Mouse (Mus musculus) limb, embryonic 10.5 days (tissue): Measurements from ENCODE around the gene Fam20b. TPM values are rescaled to one million over a fixed set of nuclear protein-coding genes. Genes with fewer than 3 reads are reported as not detected.
A peak's percentile ranks its signal among the peaks of the same experiment; 100 is the strongest.

Experiments
- DNase-seq: peaks from one replicate; pipeline ENCODE4 v3.0.0-alpha.2; 2017; ENCODE audit warnings: low spot score
- H3K27ac ChIP-seq: fragments of 300-500 bp; sonication (generic); 2 replicates; pipeline ENCODE4 v1.5.1; 2016; ENCODE audit warnings: mild to moderate bottlenecking
- H3K27me3 ChIP-seq: fragments of 300-500 bp; sonication (generic); 2 replicates; pipeline ENCODE4 v1.6.1; 2016; ENCODE audit warnings: low read depth, mild to moderate bottlenecking; ENCODE audit not compliant: poor library complexity, severe bottlenecking
- H3K36me3 ChIP-seq: fragments of 300-500 bp; sonication (generic); 2 replicates; pipeline ENCODE4 v1.6.1; 2016; ENCODE audit warnings: mild to moderate bottlenecking, moderate library complexity
- H3K4me1 ChIP-seq: fragments of 300-500 bp; sonication (generic); 2 replicates; pipeline ENCODE4 v1.6.1; 2016
- H3K4me3 ChIP-seq: fragments of 300-500 bp; sonication (generic); 2 replicates; pipeline ENCODE4 v1.5.1; 2016; ENCODE audit warnings: mild to moderate bottlenecking, moderate library complexity
- H3K9me3 ChIP-seq: fragments of 300-500 bp; sonication (generic); replicated peaks from 2 replicates; pipeline ENCODE4 v1.6.1; 2016; ENCODE audit warnings: mild to moderate bottlenecking
- WGBS: fragments of 180-500 bp; shearing (Covaris S2); methylation state at CpG from one replicate; pipeline ENCODE4 v1.1.7; 2016; 5-methylcytosine and 5-hydroxymethylcytosine counted together
- polyA plus RNA-seq: library from polyadenylated mRNA; unstranded; fragments of >200 nt; fragmentation: Nextera tagmentation; extraction: Ambion mirVana; gene quantifications from 2 replicates; pipeline ENCODE4 v1.2.1, GENCODE M21; 2016

Fam20b gene
- polyA plus RNA-seq, 1 experiment from 2014 or later = 19.9 TPM

- Histone ChIP-seq H3K4me3 (peak overlapping the region; percentile 96), H3K27ac (peak overlapping the region; percentile 94), H3K4me1 (peaks cover 15% of the 10 kb centered on the region), H3K27me3 (peaks cover 13% of the 10 kb centered on the region; the same call in 1 of the 2 replicates), H3K9me3 (no peaks in the 10 kb centered on the region), H3K36me3 (peaks cover 13% of the 10 kb centered on the region)
- under 1% methylated on average over 72 of the region's 73 CpGs for WGBS
- DNase-seq = peak; percentile 89
These were observed 468 bp downstream of the Fam20b start for GRCm38 (mm10) chr1:156718286-156718949.

GRCm38 (mm10) chr1:156717751-156718285, 1.1 kb downstream of the Fam20b start:
- 19% methylated on average over 13 of the region's 13 CpGs for WGBS
- peak overlapping the region; percentile 96 for H3K4me3 ChIP-seq
- H3K9me3 ChIP-seq = no peaks in the 10 kb centered on the region
- peak overlapping the region; percentile 94 for H3K27ac ChIP-seq
- peaks cover 15% of the 10 kb centered on the region for H3K4me1 ChIP-seq
- H3K36me3 ChIP-seq = peaks cover 13% of the 10 kb centered on the region
- peaks cover 13% of the 10 kb centered on the region; the same call in 1 of the 2 replicates for H3K27me3 ChIP-seq
- DNase-seq = no peak

- Histone ChIP-seq H3K4me3 (no peak overlapping the region), H3K9me3 (no peaks in the 10 kb centered on the region), H3K27ac (no peak overlapping the region), H3K36me3 (peaks cover 13% of the 10 kb centered on the region), H3K4me1 (peaks cover 15% of the 10 kb centered on the region), H3K27me3 (peaks cover 13% of the 10 kb centered on the region; the same call in 1 of the 2 replicates)
- WGBS = 95% methylated on average over 6 of the region's 6 CpGs
- no peak for DNase-seq
These were observed 2.2 kb downstream of the Fam20b start for GRCm38 (mm10) chr1:156716681-156717080.

GRCm38 (mm10) chr1:156710472-156711098, 8.3 kb downstream of the Fam20b start:
- Histone ChIP-seq H3K27ac (peak overlapping the region; percentile 78), H3K27me3 (no peaks in the 10 kb centered on the region), H3K4me3 (no peak overlapping the region), H3K36me3 (peaks cover 6% of the 10 kb centered on the region), H3K9me3 (no peaks in the 10 kb centered on the region), H3K4me1 (peaks cover 10% of the 10 kb centered on the region)
- no peak for DNase-seq
- WGBS = 78% methylated on average over 10 of the region's 10 CpGs

- Histone ChIP-seq H3K27me3 (no peaks in the 10 kb centered on the region), H3K27ac (no peak overlapping the region)
- WGBS = 95% methylated on average over 3 of the region's 3 CpGs
These were observed 10.2 kb downstream of the Fam20b start for GRCm38 (mm10) chr1:156708672-156709071.

GRCm38 (mm10) chr1:156705696-156706285, 13.1 kb downstream of the Fam20b start:
- H3K4me3 ChIP-seq = no peak overlapping the region
- DNase-seq = no peak
- H3K4me1 ChIP-seq = peaks cover 5% of the 10 kb centered on the region
- H3K36me3 ChIP-seq = peaks cover 48% of the 10 kb centered on the region
- H3K27me3 ChIP-seq = no peaks in the 10 kb centered on the region
- 83% methylated on average over 10 of the region's 10 CpGs for WGBS
- H3K9me3 ChIP-seq = no peaks in the 10 kb centered on the region
- no peak overlapping the region for H3K27ac ChIP-seq

More at GRCm38 (mm10) chr1:156708672-156709071, 10.2 kb downstream of the Fam20b start:
- DNase-seq = no peak
- Histone ChIP-seq H3K4me1 (peaks cover 10% of the 10 kb centered on the region), H3K36me3 (peaks cover 23% of the 10 kb centered on the region), H3K9me3 (no peaks in the 10 kb centered on the region), H3K4me3 (no peak overlapping the region)

- H3K4me1 ChIP-seq = no peaks in the 10 kb centered on the region
- peaks cover 69% of the 10 kb centered on the region for H3K36me3 ChIP-seq
- no peak overlapping the region for H3K27ac ChIP-seq
- H3K27me3 ChIP-seq = no peaks in the 10 kb centered on the region
- no peak for DNase-seq
- no peaks in the 10 kb centered on the region for H3K9me3 ChIP-seq
- no peak overlapping the region for H3K4me3 ChIP-seq
- WGBS = 94% methylated on average over 4 of the region's 4 CpGs
These were observed 15.4 kb downstream of the Fam20b start for GRCm38 (mm10) chr1:156703444-156703843.

GRCm38 (mm10) chr1:156702151-156702550, 16.7 kb downstream of the Fam20b start:
- H3K27me3 ChIP-seq = no peaks in the 10 kb centered on the region
- no peak for DNase-seq
- H3K9me3 ChIP-seq = no peaks in the 10 kb centered on the region
- WGBS = 90% methylated on average over 7 of the region's 7 CpGs
- no peaks in the 10 kb centered on the region for H3K4me1 ChIP-seq
- no peak overlapping the region for H3K4me3 ChIP-seq
- peaks cover 81% of the 10 kb centered on the region for H3K36me3 ChIP-seq
- no peak overlapping the region for H3K27ac ChIP-seq

- DNase-seq = no peak
- H3K36me3 ChIP-seq = peaks cover 88% of the 10 kb centered on the region
- 86% methylated on average over 7 of the region's 7 CpGs for WGBS
- no peak overlapping the region for H3K4me3 ChIP-seq
- no peaks in the 10 kb centered on the region for H3K27me3 ChIP-seq
- no peaks in the 10 kb centered on the region for H3K9me3 ChIP-seq
- no peaks in the 10 kb centered on the region for H3K4me1 ChIP-seq
- H3K27ac ChIP-seq = no peak overlapping the region
These were observed 32.7 kb downstream of the Fam20b start for GRCm38 (mm10) chr1:156686025-156686661.

- Histone ChIP-seq H3K9me3 (no peaks in the 10 kb centered on the region), H3K4me1 (peaks cover 2% of the 10 kb centered on the region), H3K36me3 (peaks cover 41% of the 10 kb centered on the region), H3K27me3 (no peaks in the 10 kb centered on the region; the same call in 1 of the 2 replicates), H3K27ac (no peak overlapping the region), H3K4me3 (no peak overlapping the region)
- WGBS = 95% methylated on average over 9 of the region's 9 CpGs
- no peak for DNase-seq
These were observed 39.3 kb downstream of the Fam20b start for GRCm38 (mm10) chr1:156679599-156679998.

GRCm38 (mm10) chr1:156677230-156677629, 41.7 kb downstream of the Fam20b start:
- Histone ChIP-seq H3K27me3 (peaks cover 7% of the 10 kb centered on the region; the same call in 1 of the 2 replicates), H3K36me3 (peaks cover 25% of the 10 kb centered on the region), H3K4me3 (no peak overlapping the region), H3K9me3 (no peaks in the 10 kb centered on the region), H3K27ac (no peak overlapping the region), H3K4me1 (peaks cover 22% of the 10 kb centered on the region)
- DNase-seq = no peak
- 96% methylated on average over 3 of the region's 3 CpGs for WGBS

- Histone ChIP-seq H3K4me3 (no peak overlapping the region), H3K27ac (no peak overlapping the region), H3K36me3 (peaks cover 19% of the 10 kb centered on the region), H3K27me3 (peaks cover 7% of the 10 kb centered on the region; the same call in 1 of the 2 replicates), H3K9me3 (no peaks in the 10 kb centered on the region), H3K4me1 (peaks cover 22% of the 10 kb centered on the region)
- WGBS = 90% methylated on average over 5 of the region's 5 CpGs
- DNase-seq = no peak
These were observed 42.3 kb downstream of the Fam20b start for GRCm38 (mm10) chr1:156676596-156676995.
